ENCODE assay signal across 12 mouse cellular contexts in genomic region chr15:83452219-83452760, GRCm38 (mm10). TPM values are rescaled to one million over a fixed set of nuclear protein-coding genes. Genes with fewer than 3 reads are reported as not detected.
DNase-seq lines count a peak whose midpoint lies in the region; ATAC-seq and TF ChIP-seq lines count a peak whose summit lies in the region.
"Had no signal": no experiment of that assay in that cellular context is flagged by ENCODE, and none has a peak within 500 bp of the region (broad histone marks: within the 10 kb centered on the region; RNA-seq: fewer than 3 reads in every experiment).

No protein-coding gene starts in this region.

- no peak for TF ChIP-seq CTCF in liver, adult 2 months (IDR thresholded peaks at IDR 0.05; ENCODE audit: low read depth, low read length)

- H3K4me1 ChIP-seq in heart, embryonic 12.5 days (replicated peaks): peaks cover 85% of the 10 kb centered on the region
- H3K4me1 ChIP-seq in liver, adult 2 months (ENCODE audit: control insufficient read depth, insufficient read depth, low read length): peaks cover 57% of the 10 kb centered on the region
- H3K4me1 ChIP-seq in stomach, embryonic 15.5 days: peaks cover 38% of the 10 kb centered on the region

- peaks cover 32% of the 10 kb centered on the region for H3K79me2 ChIP-seq in liver, adult 2 months (ENCODE audit: control insufficient read depth, insufficient read depth, low read length)

- peak overlapping the region; percentile 54; the same call in 1 of the 2 replicates for H3K27ac ChIP-seq in heart, embryonic 12.5 days (ENCODE audit: poor library complexity, severe bottlenecking)
- peak overlapping the region; percentile 99 for H3K27ac ChIP-seq in liver, adult 2 months (replicated peaks; ENCODE audit: insufficient read depth, low read depth, low read length)
- H3K27ac ChIP-seq in stomach, embryonic 15.5 days: peak overlapping the region; percentile 59; the same call in 1 of the 2 replicates

- H3K36me3 ChIP-seq in heart, embryonic 12.5 days: no peaks in the 10 kb centered on the region
- no peaks in the 10 kb centered on the region for H3K36me3 ChIP-seq in liver, adult 2 months (ENCODE audit: control insufficient read depth, insufficient read depth, low read length)
- no peaks in the 10 kb centered on the region for H3K36me3 ChIP-seq in stomach, embryonic 15.5 days
- H3K36me3 ChIP-seq: limb, embryonic 15.5 days had no signal

- H3K27me3 ChIP-seq in heart, embryonic 12.5 days (replicated peaks): no peaks in the 10 kb centered on the region
- H3K27me3 ChIP-seq in liver, adult 2 months (ENCODE audit: control insufficient read depth, insufficient read depth, low read length): no peaks in the 10 kb centered on the region
- H3K27me3 ChIP-seq in stomach, embryonic 15.5 days (replicated peaks): no peaks in the 10 kb centered on the region
- H3K27me3 ChIP-seq: limb, embryonic 15.5 days; Patski had no signal

- H3K9me3 ChIP-seq in heart, embryonic 12.5 days (replicated peaks): no peaks in the 10 kb centered on the region
- no peaks in the 10 kb centered on the region for H3K9me3 ChIP-seq in stomach, embryonic 15.5 days
- H3K9me3 ChIP-seq: limb, embryonic 15.5 days had no signal

- no peak for ATAC-seq in heart, embryonic 12.5 days (ENCODE audit: insufficient number of reproducible peaks, low FRiP score)
- no peak for ATAC-seq in stomach, embryonic 15.5 days (ENCODE audit: insufficient read depth, low FRiP score, low read depth)
- ATAC-seq in megakaryocyte-erythroid progenitor cell, adult 5-6 weeks (replicated peaks; ENCODE audit: low FRiP score, low TSS enrichment, poor library complexity, severe bottlenecking): no peak

- H3K9ac ChIP-seq in heart, embryonic 12.5 days: no peak overlapping the region
- peak overlapping the region; percentile 19; the same call in 1 of the 2 replicates for H3K9ac ChIP-seq in liver, adult 2 months (ENCODE audit: low read depth, low read length)
- H3K9ac ChIP-seq in stomach, embryonic 15.5 days: no peak overlapping the region
- H3K9ac ChIP-seq: limb, embryonic 15.5 days had no signal

- H3K4me2 ChIP-seq in heart, embryonic 12.5 days: no peak overlapping the region
- no peak overlapping the region for H3K4me2 ChIP-seq in stomach, embryonic 15.5 days
- H3K4me2 ChIP-seq: limb, embryonic 15.5 days had no signal

- no peak overlapping the region for H3K4me3 ChIP-seq in heart, embryonic 12.5 days
- H3K4me3 ChIP-seq in liver, adult 2 months (ENCODE audit: insufficient read depth, low read depth, low read length): no peak overlapping the region
- H3K4me3 ChIP-seq in stomach, embryonic 15.5 days (replicated peaks): no peak overlapping the region
- H3K4me3 ChIP-seq: limb, embryonic 15.5 days had no signal

- 84% methylated on average over 7 of the region's 7 CpGs for WGBS in heart, embryonic 12.5 days
- 23% methylated on average over 7 of the region's 7 CpGs for WGBS in liver, adult 2 months
- 73% methylated on average over 7 of the region's 7 CpGs for WGBS in stomach, embryonic 15.5 days

- no peak for TF ChIP-seq POLR2A in liver, adult 2 months (IDR thresholded peaks at IDR 0.05; ENCODE audit: extremely low read depth, insufficient read depth, low read length)

- no peak for DNase-seq in heart, adult 11 months
- DNase-seq in liver, adult 2 months (ENCODE audit: extremely low read depth, low read depth, low spot score): peak; percentile 96
- no peak for DNase-seq in liver
- DNase-seq in kidney, postnatal 25 days: peak; percentile 54 to 77
- no peak for DNase-seq in spleen, postnatal 4 days (ENCODE audit: low spot score in 2 of 2)
- DNase-seq: cerebellum, adult 9-11 months; gastrocnemius, postnatal 36 days had no signal

RNA-seq across cellular contexts. Expression of gene Pacsin2, which starts 12.1 kb away (rescaled TPM):
- 70.8 and 72.0 TPM in 2 replicates for polyA plus RNA-seq in heart, embryonic 12.5 days (2016; fragmentation: Nextera tagmentation; extraction: Ambion mirVana)
- total RNA-seq in liver, adult 2 months (2014; rRNA removed): 34.0 and 34.9 TPM in 2 replicates
- polyA plus RNA-seq in liver, adult 2 months (2012; rRNA removed): 28.9 and 29.1 TPM in 2 replicates
- polyA plus RNA-seq in stomach, embryonic 15.5 days (2015; fragmentation: Nextera tagmentation; extraction: Ambion mirVana): 64.0 and 69.1 TPM in 2 replicates
- 86.5 and 107 TPM in 2 replicates for total RNA-seq in megakaryocyte-erythroid progenitor cell, adult 5-6 weeks (2014; fragmentation: Nextera tagmentation)
- 123 and 138 TPM in 2 replicates for total RNA-seq in megakaryocyte-erythroid progenitor cell, adult 5-6 weeks (2017)

RNA-seq across cellular contexts. Expression of gene Ttll1, which starts 58.4 kb away (rescaled TPM):
- 24.5 and 25.4 TPM in 2 replicates for polyA plus RNA-seq in heart, embryonic 12.5 days (2016; fragmentation: Nextera tagmentation; extraction: Ambion mirVana)
- 1.0 and 1.3 TPM in 2 replicates for total RNA-seq in liver, adult 2 months (2014; rRNA removed)
- polyA plus RNA-seq in liver, adult 2 months (2012; rRNA removed): 2.1 and 2.2 TPM in 2 replicates
- polyA plus RNA-seq in stomach, embryonic 15.5 days (2015; fragmentation: Nextera tagmentation; extraction: Ambion mirVana): 19.8 and 20.1 TPM in 2 replicates
- 9.5 and 18.0 TPM in 2 replicates for total RNA-seq in megakaryocyte-erythroid progenitor cell, adult 5-6 weeks (2014; fragmentation: Nextera tagmentation)
- 9.2 and 9.5 TPM in 2 replicates for total RNA-seq in megakaryocyte-erythroid progenitor cell, adult 5-6 weeks (2017)

Comparison
In these comparisons a context has a peak if more than half of its experiments do, and no peak if none do; other contexts are left out.
1. DNase-seq: peak in liver, adult 2 months (single experiment) and kidney, postnatal 25 days (2 of 2); none in heart, adult 11 months (single experiment), liver (single experiment) and spleen, postnatal 4 days (0 of 2).
2. Peak in every context shown above with its lines, with median percentiles within 50 percentile points of each other: H3K27ac ChIP-seq.